Mouse (Mus musculus) retina, postnatal 1 day (tissue): ENCODE data around the gene Tmem126a.

ENCODE experiments used
- DNase-seq: peaks from one replicate; pipeline ENCODE4 v3.0.0-alpha.2; 2012

Tmem126a gene

GRCm38 (mm10) chr7:90456845-90457468 lies at the start of gene Tmem126a:
TSS of gene Tmem126a (minus strand) at chr7:90457229.
- peak; percentile 96 for DNase-seq

- DNase-seq, result no peak
Observed at GRCm38 (mm10) chr7:90482607-90483006, 25.6 kb upstream of the Tmem126a start.

- DNase-seq, result peak; percentile 58
Observed at GRCm38 (mm10) chr7:90476313-90477245, 19.6 kb upstream of the Tmem126a start, which contains the start of gene Dlg2. TSS of gene Dlg2 (plus strand) at chr7:90476672.

- DNase-seq, result peak; percentile 98
Observed at GRCm38 (mm10) chr7:90475793-90476312, 18.8 kb upstream of the Tmem126a start, which contains the start of gene Tmem126b. TSS of gene Tmem126b (minus strand) at chr7:90476001.

- DNase-seq, result no peak
Observed at GRCm38 (mm10) chr7:90473511-90473910, 16.5 kb upstream of the Tmem126a start.

- DNase-seq, result no peak
Observed at GRCm38 (mm10) chr7:90461441-90461840, 4.4 kb upstream of the Tmem126a start.

GRCm38 (mm10) chr7:90460930-90461329 lies 3.9 kb upstream of the Tmem126a start:
- peak; percentile 54 for DNase-seq

GRCm38 (mm10) chr7:90460330-90460729 lies 3.3 kb upstream of the Tmem126a start:
- no peak for DNase-seq

- DNase-seq, result no peak
Observed at GRCm38 (mm10) chr7:90457517-90457916, 488 bp upstream of the Tmem126a start.

- no peak for DNase-seq
Observed at GRCm38 (mm10) chr7:90456149-90456844, 732 bp downstream of the Tmem126a start.

- no peak for DNase-seq
Observed at GRCm38 (mm10) chr7:90444206-90444605, 12.8 kb downstream of the Tmem126a start.

- peak; percentile 81 for DNase-seq
Observed at GRCm38 (mm10) chr7:90443101-90444091, 13.6 kb downstream of the Tmem126a start.

- peak; percentile 99 for DNase-seq
Observed at GRCm38 (mm10) chr7:90442518-90443080, 14.4 kb downstream of the Tmem126a start, which contains the start of gene Crebzf. TSS of gene Crebzf (plus strand) at chr7:90442729.

GRCm38 (mm10) chr7:90442070-90442469 lies 15.0 kb downstream of the Tmem126a start:
- DNase-seq, result no peak

- DNase-seq, result no peak
Observed at GRCm38 (mm10) chr7:90440044-90440443, 17.0 kb downstream of the Tmem126a start.

- peak; percentile 65 for DNase-seq
Observed at GRCm38 (mm10) chr7:90432221-90432620, 24.8 kb downstream of the Tmem126a start.

- DNase-seq, result no peak
Observed at GRCm38 (mm10) chr7:90427006-90427405, 30.0 kb downstream of the Tmem126a start.

- DNase-seq, result peak; percentile 94
Observed at GRCm38 (mm10) chr7:90426020-90427001, 30.7 kb downstream of the Tmem126a start, which contains the start of gene Ccdc89. TSS of gene Ccdc89 (plus strand) at chr7:90426577.

- DNase-seq, result peak; percentile 72
Observed at GRCm38 (mm10) chr7:90409934-90410333, 47.1 kb downstream of the Tmem126a start.
